Mouse (Mus musculus) MEL (cell line): ENCODE data around the gene Hfe. TPM values are rescaled to one million over a fixed set of nuclear protein-coding genes. Genes with fewer than 3 reads are reported as not detected.
"Not testable (repeated sequence)": the region's sequence is repeated elsewhere in the genome, so short reads cannot be mapped to it uniquely, and the experiment has no call there.

Experiments
- DNase-seq: peaks from one replicate; pipeline ENCODE4 v3.0.0; 2011; ENCODE audit warnings: low read depth, low spot score
- H3K27ac ChIP-seq: 2 replicates; pipeline ENCODE4 v1.5.1; 2012; ENCODE audit warnings: low read depth, mild to moderate bottlenecking, control low read depth, low read length, moderate library complexity; ENCODE audit not compliant: control insufficient read depth
- H3K27me3 ChIP-seq, 2 experiments: fragments of 150-350 bp in 1 of 2; sonication (generic) in 1 of 2; 2 replicates each; pipeline ENCODE4 v1.6.1; 2012; ENCODE audit warnings: low read length in 2 of 2, mild to moderate bottlenecking in 2 of 2, improper control_type of control experiment in 1 of 2, moderate library complexity in 1 of 2; ENCODE audit not compliant: insufficient read depth in 2 of 2, control insufficient read depth in 1 of 2
- H3K36me3 ChIP-seq, 2 experiments: 2 replicates each; pipeline ENCODE4 v1.6.1; 2012 to 2014; ENCODE audit warnings: low read length in 2 of 2, improper control_type of control experiment in 1 of 2, inconsistent platforms in 1 of 2, mild to moderate bottlenecking in 1 of 2; ENCODE audit not compliant: insufficient read depth in 2 of 2, control insufficient read depth in 1 of 2
- H3K4me1 ChIP-seq, 2 experiments: fragments of 150-350 bp in 1 of 2; sonication (generic) in 1 of 2; 2 replicates each; pipeline ENCODE4 v1.6.1; 2012; ENCODE audit warnings: low read length in 2 of 2, improper control_type of control experiment in 1 of 2, mild to moderate bottlenecking in 1 of 2; ENCODE audit not compliant: insufficient read depth in 2 of 2, control insufficient read depth in 1 of 2
- H3K4me3 ChIP-seq, 2 experiments: fragments of 150-350 bp in 1 of 2; sonication (generic) in 1 of 2; 2 replicates each; pipeline ENCODE4 v1.5.1; 2012; ENCODE audit warnings: low read depth in 2 of 2, low read length in 2 of 2, mild to moderate bottlenecking in 2 of 2, moderate library complexity in 2 of 2, control low read depth in 1 of 2, improper control_type of control experiment in 1 of 2; ENCODE audit not compliant: control insufficient read depth in 1 of 2, insufficient read depth in 1 of 2
- H3K79me2 ChIP-seq: 2 replicates; pipeline ENCODE4 v1.6.1; 2012; ENCODE audit warnings: mild to moderate bottlenecking, low read length, moderate library complexity; ENCODE audit not compliant: control insufficient read depth, poor library complexity, insufficient read depth
- H3K9ac ChIP-seq: 2 replicates; pipeline ENCODE4 v1.6.1; 2012; ENCODE audit warnings: low read depth, mild to moderate bottlenecking, control low read depth, low read length, moderate library complexity; ENCODE audit not compliant: control insufficient read depth, poor library complexity, severe bottlenecking
- H3K9me3 ChIP-seq: fragments of 150-350 bp; sonication (generic); replicated peaks from 2 replicates; pipeline ENCODE4 v1.6.1; 2012; ENCODE audit warnings: mild to moderate bottlenecking, low read length, improper control_type of control experiment, moderate library complexity; ENCODE audit not compliant: insufficient read depth
- CHD2 ChIP-seq: IDR thresholded peaks from 2 replicates; pipeline ENCODE4 v1.6.1; 2011; ENCODE audit warnings: low read length, improper control_type of control experiment
- E2F4 ChIP-seq: IDR thresholded peaks from 2 replicates; pipeline ENCODE4 v1.6.1; 2011; ENCODE audit warnings: low read depth, low read length, improper control_type of control experiment, borderline replicate concordance
- MAFK ChIP-seq: IDR thresholded peaks from 2 replicates; pipeline ENCODE4 v1.6.1; 2011; ENCODE audit warnings: low read depth, mild to moderate bottlenecking, low read length, improper control_type of control experiment, borderline replicate concordance
- MAZ ChIP-seq: IDR thresholded peaks from 2 replicates; pipeline ENCODE4 v1.6.1; 2012; ENCODE audit warnings: low read depth, mild to moderate bottlenecking, inconsistent platforms, low read length, improper control_type of control experiment
- NRF1 ChIP-seq: IDR thresholded peaks from 2 replicates; pipeline ENCODE4 v1.6.1; 2014; ENCODE audit warnings: low read depth, mild to moderate bottlenecking, inconsistent platforms, low read length, improper control_type of control experiment, moderate library complexity; ENCODE audit not compliant: poor library complexity, insufficient read depth, severe bottlenecking
- POLR2A ChIP-seq, 2 experiments: IDR thresholded peaks; 2 replicates each; pipeline ENCODE4 v1.6.1; 2011 to 2012; ENCODE audit warnings: low read length in 2 of 2, mild to moderate bottlenecking in 2 of 2, control low read depth in 1 of 2, improper control_type of control experiment in 1 of 2, low read depth in 1 of 2, moderate library complexity in 1 of 2; ENCODE audit not compliant: control insufficient read depth in 1 of 2, insufficient read depth in 1 of 2, poor library complexity in 1 of 2
- POLR2AphosphoS5 ChIP-seq: IDR thresholded peaks from 2 replicates; pipeline ENCODE4 v1.6.1; 2012; ENCODE audit warnings: low read depth, borderline replicate concordance, mild to moderate bottlenecking, inconsistent platforms, low read length, moderate library complexity, mixed read lengths
- TBP ChIP-seq: IDR thresholded peaks from 2 replicates; pipeline ENCODE4 v1.8.0; 2011; ENCODE audit warnings: low read depth, low read length, improper control_type of control experiment
- UBTF ChIP-seq: IDR thresholded peaks from 2 replicates; pipeline ENCODE4 v1.6.1; 2012; ENCODE audit warnings: low read depth, mild to moderate bottlenecking, inconsistent platforms, low read length, improper control_type of control experiment, moderate library complexity, borderline replicate concordance; ENCODE audit not compliant: insufficient read depth
- polyA plus RNA-seq, 2 experiments: library from polyadenylated mRNA; stranded (reverse) in 1 of 2; unstranded in 1 of 2; fragments of >175 nt in 1 of 2; fragments of >200 nt in 1 of 2; gene quantifications; 2 replicates each; pipeline versions ENCODE4 v1.2.1 to v1.2.4; 2012; ENCODE audit warnings: low replicate concordance in 2 of 2, low read depth in 1 of 2; ENCODE audit not compliant: insufficient read length in 2 of 2, insufficient read depth in 1 of 2, missing spikeins in 1 of 2
- total RNA-seq: library from RNA; depleted of rRNA; stranded (reverse); fragments of 300-350 nt; gene quantifications from 2 replicates; pipeline ENCODE4 v1.2.3, GENCODE M21; 2012

Hfe gene
- total and polyA plus RNA-seq, 3 experiments, result not detected

DNA sequence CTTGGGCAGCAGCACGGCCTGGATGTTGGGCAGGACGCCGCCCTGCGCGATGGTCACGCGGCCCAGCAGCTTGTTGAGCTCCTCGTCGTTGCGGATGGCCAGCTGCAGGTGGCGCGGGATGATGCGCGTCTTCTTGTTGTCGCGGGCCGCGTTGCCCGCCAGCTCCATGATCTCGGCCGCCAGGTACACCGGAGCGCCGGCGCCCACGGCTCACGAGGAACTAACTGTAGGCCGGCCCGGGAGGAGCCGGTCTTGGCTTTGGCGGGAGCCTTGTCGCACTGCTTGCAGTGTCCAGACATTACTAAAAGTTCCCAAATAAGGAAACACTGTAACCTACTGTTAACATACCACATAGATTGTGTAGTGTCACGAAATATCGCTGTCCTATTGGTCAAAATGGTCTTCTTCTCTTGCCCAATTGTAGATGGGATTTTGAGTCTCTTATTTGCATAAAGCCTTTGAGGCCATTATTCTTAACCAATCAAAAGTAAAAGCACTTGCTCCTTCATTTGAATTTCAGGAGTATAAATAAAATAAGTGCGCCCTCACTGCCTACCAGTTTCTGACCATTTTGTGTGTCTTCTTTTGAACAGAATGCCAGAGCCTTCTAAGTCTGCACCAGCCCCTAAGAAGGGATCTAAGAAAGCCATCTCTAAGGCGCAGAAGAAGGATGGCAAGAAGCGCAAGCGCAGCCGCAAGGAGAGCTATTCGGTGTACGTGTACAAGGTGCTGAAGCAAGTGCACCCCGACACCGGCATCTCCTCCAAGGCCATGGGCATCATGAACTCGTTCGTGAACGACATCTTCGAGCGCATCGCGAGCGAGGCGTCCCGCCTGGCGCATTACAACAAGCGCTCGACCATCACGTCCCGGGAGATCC is 35.8 kb upstream of the Hfe start, which contains the start of gene Hist1h2bb:
Gene Hist1h2bb (plus strand): TSS at position 534 of the 880 bp plus-strand sequence.
- peak; percentile 98; the same call in 1 of the 2 replicates for TF ChIP-seq POLR2AphosphoS5
- TF ChIP-seq UBTF, result peak; percentile 86; the same call in 1 of the 2 replicates
- peak in 1 of 2 experiments; percentile 98; a peak in 3 of 4 replicates for TF ChIP-seq POLR2A (IDR thresholded peaks at IDR 0.05; ENCODE audit: control insufficient read depth in 1 of 2, insufficient read depth in 1 of 2, low read depth in 1 of 2, low read length in 2 of 2, poor library complexity in 1 of 2)
- TF ChIP-seq TBP, result peak; percentile 99
- Histone ChIP-seq H3K9ac (peak within 1 kb of the TSS; percentile 96), H3K4me1 (peaks cover 0 to 19% of the 10 kb centered on the region in 2 experiments; a peak in 2 of 4 replicates)

DNA sequence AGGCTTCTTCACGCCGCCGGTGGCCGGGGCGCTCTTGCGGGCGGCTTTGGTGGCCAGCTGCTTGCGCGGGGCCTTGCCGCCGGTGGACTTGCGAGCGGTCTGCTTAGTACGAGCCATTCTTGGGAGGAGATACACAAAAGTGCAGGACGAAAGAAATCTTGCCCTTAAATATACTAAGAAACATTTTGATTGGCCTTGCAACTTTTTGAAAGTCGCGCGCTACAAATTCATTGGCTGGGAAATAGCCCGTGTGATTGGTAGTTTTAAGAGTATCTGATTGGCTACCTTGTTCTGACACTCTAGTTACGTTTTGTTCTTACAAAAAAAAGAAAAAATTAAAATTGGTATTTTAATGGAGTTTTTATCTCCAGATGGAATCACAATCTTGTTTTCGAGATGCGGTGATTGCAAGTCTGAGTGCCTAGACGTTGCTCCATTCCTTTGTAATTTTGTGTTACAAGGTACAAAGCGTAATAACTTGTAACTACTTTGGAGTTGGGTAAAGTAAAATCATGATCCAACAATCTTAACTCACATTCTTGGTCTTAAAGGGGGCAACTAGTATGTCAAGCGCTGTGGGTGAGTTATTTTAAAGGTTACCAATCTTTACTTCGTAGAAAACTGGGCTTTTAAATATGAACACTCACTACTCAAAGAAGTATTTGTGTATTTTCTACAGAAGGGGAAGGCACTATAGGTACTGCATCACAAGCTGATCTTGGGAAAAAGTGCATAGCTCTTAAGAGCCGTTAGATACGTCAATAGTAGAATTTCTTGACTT is 34.9 kb upstream of the Hfe start, which contains the start of gene Hist1h3c:
Gene Hist1h3c (minus strand): TSS at position 222 of the 781 bp plus-strand sequence.
- peaks cover 1% of the 10 kb centered on the region; the same call in 1 of the 2 replicates for H3K79me2 ChIP-seq
- TF ChIP-seq MAZ (no peak), UBTF (peak; percentile 75; the same call in 1 of the 2 replicates), MAFK (no peak), POLR2AphosphoS5 (peak; percentile 91; the same call in 1 of the 2 replicates), POLR2A (IDR thresholded peaks at IDR 0.05; ENCODE audit: control insufficient read depth in 1 of 2, insufficient read depth in 1 of 2, low read depth in 1 of 2, low read length in 2 of 2, poor library complexity in 1 of 2) (peak; percentile 95 to 98; a peak in 3 of 4 replicates), TBP (peak; percentile 99), NRF1 (no peak), CHD2 (no peak), E2F4 (no peak)
- no peaks in the 10 kb centered on the region for H3K9me3 ChIP-seq
- H3K36me3 ChIP-seq, result peaks cover 0 to 46% of the 10 kb centered on the region in 2 experiments; a peak in 2 of 4 replicates
- H3K9ac ChIP-seq, result peak within 1 kb of the TSS; percentile 96
- DNase-seq, result peak; percentile 97
- H3K4me3 ChIP-seq, result peak within 1 kb of the TSS; percentile 23 to 60
- H3K4me1 ChIP-seq, result peaks cover 0 to 19% of the 10 kb centered on the region in 2 experiments; a peak in 2 of 4 replicates
- peak within 1 kb of the TSS; percentile 98 for H3K27ac ChIP-seq
- H3K27me3 ChIP-seq, result no peaks in the 10 kb centered on the region

More for the DNA sequence above, 35.8 kb upstream of the Hfe start, which contains the start of gene Hist1h2bb:
- peaks cover 0 to 46% of the 10 kb centered on the region in 2 experiments; a peak in 2 of 4 replicates for H3K36me3 ChIP-seq
- not testable (repeated sequence) for H3K27me3 ChIP-seq, H3K9me3 ChIP-seq, H3K79me2 ChIP-seq
- peak within 1 kb of the TSS; percentile 23 to 60; a peak in 3 of 4 replicates for H3K4me3 ChIP-seq
- DNase-seq, result peak; percentile 96
- H3K27ac ChIP-seq, result peak within 1 kb of the TSS; percentile 99
